Mouse (Mus musculus): ENCODE measurements around the gene Ndel1.

GRCm38 (mm10) chr11:68905665-68906460 lies 34.2 kb upstream of the Ndel1 start:
- TF ChIP-seq CTCF (IDR thresholded peaks at IDR 0.05; ENCODE audit: low read depth, low read length) (no peak), POLR2A (IDR thresholded peaks at IDR 0.05; ENCODE audit: extremely low read depth, insufficient read depth, low read length) (no peak)
